ENCODE assay signal across 8 mouse cellular contexts in the genomic region with DNA sequence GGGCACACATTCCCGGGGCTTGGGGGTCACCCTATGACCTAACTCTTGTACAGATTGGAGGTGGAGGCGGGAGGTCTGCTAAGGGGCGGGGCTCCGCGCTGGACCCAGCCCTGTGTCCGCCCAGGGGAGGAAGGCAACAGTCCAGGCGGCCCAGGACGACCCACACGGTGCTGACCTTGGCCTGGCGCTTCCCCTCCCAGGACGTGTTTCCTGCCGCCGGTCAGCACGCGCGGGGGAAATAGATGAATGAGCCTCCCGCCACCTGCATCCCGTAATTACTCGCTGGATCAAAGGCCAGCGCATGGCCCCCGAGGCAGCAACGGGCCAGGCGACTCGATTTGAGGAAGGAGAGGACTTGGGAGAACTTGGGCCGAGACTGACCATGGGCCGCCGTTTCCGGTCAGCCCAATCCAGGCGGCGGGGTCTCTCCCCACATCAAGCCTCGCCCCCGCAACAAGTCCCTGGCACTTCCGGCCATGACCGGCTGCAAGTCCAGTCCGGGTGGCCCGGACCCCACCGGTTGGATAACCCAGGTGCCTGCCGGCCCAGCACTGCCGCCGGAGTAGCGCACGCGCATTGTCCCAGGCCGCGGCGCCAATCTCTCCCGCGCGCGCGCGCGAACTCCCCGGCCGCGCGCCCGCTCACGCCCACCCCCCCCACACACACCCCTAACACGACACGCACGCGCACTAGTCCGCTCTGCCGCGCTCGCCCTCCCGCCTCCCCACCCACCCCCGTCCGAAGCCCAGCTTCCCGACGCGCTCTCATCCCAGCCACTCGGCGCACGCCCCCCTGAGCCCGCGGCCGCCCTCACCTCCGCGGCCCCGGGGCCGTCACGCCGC. TPM values are rescaled to one million over a fixed set of nuclear protein-coding genes. Genes with fewer than 3 reads are reported as not detected.
A peak's percentile ranks its signal among the peaks of the same experiment; 100 is the strongest.
DNase-seq lines count a peak whose midpoint lies in the region; ATAC-seq and TF ChIP-seq lines count a peak whose summit lies in the region.

No protein-coding gene starts in this region.

- H3K27ac ChIP-seq in forebrain, embryonic 15.5 days (replicated peaks), result peak overlapping the region; percentile 95
- peak overlapping the region; percentile 93 for H3K27ac ChIP-seq in lung, embryonic 16.5 days (ENCODE audit: low read length)

- no peak for TF ChIP-seq CTCF in G1E (IDR thresholded peaks at IDR 0.05; ENCODE audit: low read depth, low read length)

- H3K9me3 ChIP-seq in G1E (replicated peaks), result no peaks in the 10 kb centered on the region
- no peaks in the 10 kb centered on the region for H3K9me3 ChIP-seq in forebrain, embryonic 15.5 days
- H3K9me3 ChIP-seq in lung, embryonic 16.5 days (ENCODE audit: control insufficient read depth, low read length), result no peaks in the 10 kb centered on the region

- H3K9ac ChIP-seq in forebrain, embryonic 15.5 days (replicated peaks), result peak overlapping the region; percentile 78
- H3K9ac ChIP-seq in lung, embryonic 16.5 days (ENCODE audit: low read length), result peak overlapping the region; percentile 81

- no peak for ATAC-seq in G1E (ENCODE audit: extremely low read depth, insufficient number of reproducible peaks, low FRiP score, poor library complexity, severe bottlenecking)
- peak; percentile 77 for ATAC-seq in forebrain, embryonic 15.5 days (replicated peaks)
- ATAC-seq in lung, embryonic 16.5 days (ENCODE audit: low read depth), result peak; percentile 72

- intact Hi-C loops in heart, postnatal 25 days (cut with DNase I), result loop anchor here (10.0 kb wide), 1 partner anchor 210 kb away; a partner anchor contains a TSS

- H3K4me3 ChIP-seq in G1E (ENCODE audit: low read depth, low read length), result peak overlapping the region; percentile 90
- peak overlapping the region; percentile 58 for H3K4me3 ChIP-seq in forebrain, embryonic 15.5 days
- peak overlapping the region; percentile 74 for H3K4me3 ChIP-seq in lung, embryonic 16.5 days (ENCODE audit: low read length)

- H3K4me1 ChIP-seq in G1E (ENCODE audit: insufficient read depth, low read depth, low read length), result peaks cover 63% of the 10 kb centered on the region
- H3K4me1 ChIP-seq in forebrain, embryonic 15.5 days, result peaks cover 23% of the 10 kb centered on the region
- H3K4me1 ChIP-seq in lung, embryonic 16.5 days (replicated peaks; ENCODE audit: control insufficient read depth, insufficient read depth, low read length), result peaks cover 20% of the 10 kb centered on the region

- WGBS in forebrain, embryonic 15.5 days, result under 1% methylated on average over 76 of the region's 85 CpGs
- 0% methylated on average over 51 of the region's 85 CpGs for WGBS in lung, embryonic 16.5 days

- peaks cover 37% of the 10 kb centered on the region for H3K36me3 ChIP-seq in G1E (replicated peaks)
- H3K36me3 ChIP-seq in forebrain, embryonic 15.5 days, result no peaks in the 10 kb centered on the region
- H3K36me3 ChIP-seq in lung, embryonic 16.5 days (ENCODE audit: control insufficient read depth, insufficient read depth, low read length), result no peaks in the 10 kb centered on the region

- DNase-seq in G1E (ENCODE audit: low spot score), result peak; percentile 83
- peak; percentile 82 for DNase-seq in cerebellum, adult 11 months
- peak; percentile 73 for DNase-seq in heart, postnatal 25 days (ENCODE audit: low spot score)
- peak; percentile 63 to 69 for DNase-seq in layer of hippocampus, adult 8-10 months (ENCODE audit: low spot score in 2 of 2)
- DNase-seq in ovary, postnatal 14 days (ENCODE audit: low spot score), result peak; percentile 64
- DNase-seq in thymus, postnatal 14 days, result peak; percentile 88

- H3K4me2 ChIP-seq in forebrain, embryonic 15.5 days (replicated peaks), result peak overlapping the region; percentile 78
- peak overlapping the region; percentile 64 for H3K4me2 ChIP-seq in lung, embryonic 16.5 days (ENCODE audit: low read depth, low read length)

- H3K27me3 ChIP-seq in G1E (ENCODE audit: insufficient read depth, low read length), result no peaks in the 10 kb centered on the region
- H3K27me3 ChIP-seq in forebrain, embryonic 15.5 days, result no peaks in the 10 kb centered on the region
- no peaks in the 10 kb centered on the region for H3K27me3 ChIP-seq in lung, embryonic 16.5 days (ENCODE audit: control insufficient read depth, insufficient read depth, low read depth, low read length)

RNA-seq across cellular contexts. Expression of a gene that starts 0.5 kb away (rescaled TPM):
- total RNA-seq in G1E (2014; fragmentation: Nextera tagmentation) (23.5 and 36.9 TPM in 2 replicates), G1E (2017) (33.1 and 39.0 TPM in 2 replicates)
- 47.7 and 49.8 TPM in 2 replicates for polyA plus RNA-seq in G1E (2012)
- 23.7 and 25.5 TPM in 2 replicates for polyA plus RNA-seq in forebrain, embryonic 15.5 days (2015; fragmentation: Nextera tagmentation; extraction: Ambion mirVana)
- 10 to 100 TPM; 29.8 to 33.1 TPM for total RNA-seq in heart, postnatal 25 days (2021)
- 10 to 100 TPM; 22.1 to 29.3 (median 27.7) TPM for total RNA-seq in layer of hippocampus, adult 8-10 months (2022)
- polyA plus RNA-seq in lung, embryonic 16.5 days (2015; fragmentation: Nextera tagmentation; extraction: Ambion mirVana), result 22.6 and 23.0 TPM in 2 replicates

RNA-seq across cellular contexts. Expression of a gene that starts 16.8 kb away (rescaled TPM):
- total RNA-seq in G1E (2014; fragmentation: Nextera tagmentation), result 7.1 and 15.0 TPM in 2 replicates
- 26.9 and 29.3 TPM in 2 replicates for total RNA-seq in G1E (2017)
- 45.2 and 48.6 TPM in 2 replicates for polyA plus RNA-seq in G1E (2012)
- polyA plus RNA-seq in forebrain, embryonic 15.5 days (2015; fragmentation: Nextera tagmentation; extraction: Ambion mirVana), result 111 and 112 TPM in 2 replicates
- 10 to 100 TPM; 10.2 to 16.8 TPM for total RNA-seq in heart, postnatal 25 days (2021)
- total RNA-seq in layer of hippocampus, adult 8-10 months (2022), result 10 to 100 TPM; 45.2 to 59.5 (median 54.9) TPM
- polyA plus RNA-seq in lung, embryonic 16.5 days (2015; fragmentation: Nextera tagmentation; extraction: Ambion mirVana), result 48.4 and 53.1 TPM in 2 replicates

RNA-seq across cellular contexts. Expression of a gene that starts 41.6 kb away (rescaled TPM):
- total RNA-seq in G1E (2014; fragmentation: Nextera tagmentation) (not detected in 2 replicates), G1E (2017) (not detected in 2 replicates)
- polyA plus RNA-seq in G1E (2012), result not detected in 2 replicates
- not detected in 2 replicates for polyA plus RNA-seq in forebrain, embryonic 15.5 days (2015; fragmentation: Nextera tagmentation; extraction: Ambion mirVana)
- total RNA-seq in heart, postnatal 25 days (2021), result not detected
- not detected for total RNA-seq in layer of hippocampus, adult 8-10 months (2022)
- polyA plus RNA-seq in lung, embryonic 16.5 days (2015; fragmentation: Nextera tagmentation; extraction: Ambion mirVana), result not detected in 2 replicates
